Mouse (Mus musculus) urinary bladder, postnatal 4 days (tissue): Measurements from ENCODE around the gene Ets2.

ENCODE experiments used
- DNase-seq, 2 experiments: peaks; one replicate each; pipeline ENCODE4 v3.0.0; 2021 to 2022; ENCODE audit warnings: low spot score in 2 of 2

Gene Ets2

DNA sequence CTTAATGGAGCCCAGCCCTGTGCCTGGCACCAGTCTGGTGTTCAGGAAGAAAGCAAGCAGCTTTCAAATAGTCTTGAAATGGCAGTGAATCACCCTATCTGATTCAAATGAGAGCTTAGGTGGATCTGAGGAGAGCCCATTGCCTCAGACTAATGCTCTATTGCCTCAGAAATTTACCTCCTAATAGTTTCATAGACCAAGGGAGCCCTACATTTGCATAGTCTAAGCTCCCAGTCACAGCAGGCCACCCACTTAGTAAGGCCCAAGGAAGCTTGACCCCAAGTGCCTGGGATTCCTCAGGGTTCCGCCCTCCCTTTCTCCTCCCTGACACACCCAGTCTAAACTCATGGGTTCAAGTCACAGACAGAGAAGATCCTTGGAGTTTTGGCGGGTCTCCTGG lies 65.4 kb downstream of the Ets2 start:
- no peak for DNase-seq

DNA sequence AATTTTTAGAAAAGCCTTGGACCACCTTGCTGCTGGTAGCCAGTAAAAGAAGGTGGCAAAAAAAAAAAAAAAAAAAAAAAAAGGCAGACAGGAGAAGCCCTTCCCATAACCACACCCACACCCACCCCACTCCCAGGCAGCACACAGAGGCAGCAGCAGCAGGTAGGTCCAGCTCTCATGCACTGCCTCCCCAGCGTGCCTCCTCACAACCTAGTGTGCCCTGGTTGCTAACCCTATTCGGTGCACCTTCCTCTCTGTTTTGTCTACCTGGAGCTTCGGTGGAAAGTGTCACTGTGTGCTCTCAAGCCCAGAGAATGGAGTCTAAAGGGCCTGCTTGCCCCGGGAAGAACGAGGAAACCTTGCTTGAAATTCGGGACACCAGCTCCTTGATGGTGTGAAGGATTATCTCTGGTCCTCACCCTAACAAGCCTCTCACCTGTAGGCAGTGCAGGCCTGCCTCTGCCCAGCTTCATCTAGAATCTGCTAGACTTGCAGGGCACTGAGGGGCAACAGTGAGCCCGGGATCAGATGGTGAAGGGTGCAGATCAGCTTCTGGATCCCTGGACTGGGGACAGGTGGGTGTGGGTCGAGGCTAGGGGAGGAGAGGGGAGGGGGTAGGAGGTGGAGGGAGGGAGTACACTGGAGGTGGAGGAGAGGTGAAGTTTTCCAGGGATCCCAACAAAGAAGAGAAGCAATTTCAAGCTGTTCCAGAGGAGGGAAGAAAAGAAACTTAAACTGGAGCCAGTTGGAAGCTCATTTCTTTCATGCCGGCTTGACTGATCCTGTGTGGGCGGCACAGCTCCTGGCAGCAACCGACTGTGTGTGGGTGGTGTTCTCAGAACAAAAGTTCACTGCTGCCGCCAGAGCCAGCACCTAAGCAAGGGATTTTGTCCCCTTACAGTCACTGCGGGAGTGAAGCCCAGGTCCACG lies 67.5 kb downstream of the Ets2 start:
- peak in 1 of 2 experiments; percentile 40 for DNase-seq

DNA sequence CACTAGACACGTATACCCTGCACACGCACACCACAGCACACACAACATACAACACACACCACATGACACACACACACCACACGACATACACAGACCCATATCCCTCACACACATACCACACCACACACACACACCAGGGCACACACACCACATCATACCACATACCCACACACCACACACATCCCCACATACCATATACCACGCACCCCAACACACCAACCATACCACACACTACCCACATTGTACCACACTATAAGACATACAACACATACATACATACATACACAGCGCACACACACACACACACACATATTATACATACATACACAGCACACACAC lies 68.1 kb downstream of the Ets2 start:
- no peak for DNase-seq

DNA sequence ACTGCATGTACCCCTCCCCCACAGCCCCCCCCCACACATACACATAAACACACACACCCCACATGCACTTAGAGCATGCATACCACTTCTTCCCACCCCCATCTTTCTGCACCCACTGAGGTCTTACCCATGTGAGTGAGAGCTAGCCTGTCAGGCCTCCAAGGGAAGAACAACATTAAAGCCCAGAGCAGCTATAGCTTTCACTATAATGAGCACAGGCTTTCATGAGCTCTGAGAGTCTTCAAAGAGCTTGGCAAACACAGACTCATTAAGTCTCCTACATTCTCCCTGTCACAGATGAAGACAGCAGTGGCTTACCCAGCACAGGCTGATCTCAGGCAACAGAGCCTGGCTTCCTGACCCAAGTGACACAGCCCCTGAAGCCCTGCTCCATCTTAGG lies 68.5 kb downstream of the Ets2 start:
- DNase-seq: no peak
